Mouse (Mus musculus) frontal cortex, postnatal 25 days (tissue): Measurements from ENCODE around the gene Robo2.

Source experiments
- DNase-seq, 2 experiments: peaks; one replicate each; pipeline ENCODE4 v3.0.0; 2022; ENCODE audit warnings: low spot score in 2 of 2

Robo2 gene

DNA sequence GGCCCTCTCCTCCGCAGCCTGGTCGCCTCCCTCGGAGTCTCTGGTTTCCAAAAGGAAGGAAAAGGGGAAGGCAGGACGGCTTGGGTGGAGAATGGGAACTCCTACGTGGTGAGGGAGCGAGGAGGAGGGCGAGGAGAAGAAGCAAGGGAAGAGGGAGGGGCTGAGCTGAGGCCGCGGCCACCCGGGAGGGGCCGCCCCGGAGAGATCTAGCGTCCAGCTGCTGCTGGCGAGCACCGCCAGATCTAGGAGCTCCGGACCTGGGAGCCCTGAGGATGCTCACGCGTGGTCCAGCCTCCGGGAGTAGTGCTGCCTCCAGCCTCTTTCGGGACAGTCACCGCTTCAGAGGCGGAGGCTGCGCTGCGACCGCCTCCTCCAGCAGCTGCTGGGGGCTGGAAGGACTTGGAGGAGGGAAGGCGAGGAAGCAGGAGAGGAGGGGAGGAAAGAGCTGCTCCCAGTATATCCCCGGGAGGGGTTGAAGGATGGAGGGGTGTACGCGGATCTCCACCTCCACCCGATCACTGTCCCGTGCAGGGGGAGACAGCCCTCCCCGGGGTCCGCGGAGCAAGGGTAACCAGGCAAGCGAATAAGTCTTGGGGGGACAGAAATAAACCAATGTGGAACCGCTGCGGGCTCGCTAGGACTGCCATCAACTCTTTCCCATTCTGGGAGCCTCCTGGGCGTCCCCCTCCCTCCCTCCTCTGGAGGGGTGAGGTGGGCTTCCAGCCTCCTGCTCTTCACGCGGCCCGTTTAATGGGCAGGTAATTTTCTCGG lies at the start of gene Robo2:
Gene Robo2 (minus strand): TSS at position 345 of the 771 bp plus-strand sequence.
- DNase-seq: peak; percentile 41 to 48

DNA sequence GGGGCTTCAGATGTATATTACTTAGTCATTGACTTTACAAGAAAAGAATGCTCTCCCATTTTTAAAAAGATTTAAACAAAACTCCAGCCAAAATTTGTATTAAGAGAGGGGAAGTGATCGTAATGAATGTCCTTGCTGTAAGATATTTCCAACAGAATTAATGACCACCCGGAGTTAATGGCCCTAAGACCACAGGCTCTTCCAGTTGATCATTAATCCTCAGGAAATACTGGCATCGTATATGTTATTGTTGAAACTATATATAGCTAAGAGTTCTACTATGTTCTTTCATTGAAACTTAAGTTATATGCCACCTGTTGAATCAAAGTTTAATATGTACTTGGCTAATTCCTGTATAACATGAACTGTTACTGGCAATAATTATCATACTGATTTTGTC lies 46.5 kb upstream of the Robo2 start:
- DNase-seq: no peak

DNA sequence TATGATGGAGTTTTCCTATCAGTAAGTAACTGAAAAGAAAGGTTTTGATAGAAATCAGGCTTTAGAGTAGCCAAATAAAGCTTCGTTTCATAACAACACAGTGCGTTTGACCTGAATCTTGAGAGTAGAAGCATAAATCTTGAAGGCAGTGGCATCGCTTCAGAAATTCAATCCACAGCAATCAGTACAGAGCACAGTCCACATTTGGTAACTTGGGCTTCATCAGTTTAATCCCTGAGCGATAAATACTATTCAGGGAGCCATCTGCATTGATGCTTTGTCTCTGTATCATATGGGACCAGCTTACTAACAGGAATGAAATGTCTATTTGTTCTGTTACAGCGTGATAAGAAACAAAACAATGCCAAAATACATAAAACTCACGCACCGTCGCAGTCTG lies 46.1 kb upstream of the Robo2 start:
- no peak for DNase-seq

DNA sequence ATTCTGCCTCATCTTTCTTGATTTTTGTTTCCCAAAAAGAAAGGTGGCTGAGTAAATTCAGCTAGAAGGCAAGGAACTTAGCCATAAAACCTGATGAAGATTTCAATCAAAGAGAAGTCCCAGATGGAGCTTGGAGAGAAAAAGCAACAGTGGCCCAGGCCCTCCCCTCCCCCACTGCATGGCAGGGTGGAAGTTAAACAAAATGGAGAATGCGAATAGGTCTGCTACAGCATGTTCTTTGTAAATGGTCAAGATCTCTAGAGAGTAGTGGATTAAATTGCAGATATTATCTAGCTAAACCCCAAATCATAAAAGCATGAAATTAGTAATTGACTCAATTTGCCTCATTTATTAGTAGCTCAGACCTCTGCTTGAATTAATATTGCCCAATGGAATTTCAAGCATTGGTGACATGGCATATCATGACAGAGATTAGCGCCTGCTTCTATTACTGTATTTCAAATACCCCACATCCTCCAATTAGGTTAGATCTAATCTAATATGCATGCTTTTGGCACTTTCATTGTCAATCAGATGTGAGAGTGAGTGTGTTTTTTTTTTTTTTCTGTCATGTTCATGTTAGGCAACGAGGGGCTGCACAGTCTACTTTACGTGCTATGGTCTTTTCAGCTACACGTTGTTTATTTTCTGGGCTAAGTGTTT lies 45.3 kb upstream of the Robo2 start:
- DNase-seq: no peak

DNA sequence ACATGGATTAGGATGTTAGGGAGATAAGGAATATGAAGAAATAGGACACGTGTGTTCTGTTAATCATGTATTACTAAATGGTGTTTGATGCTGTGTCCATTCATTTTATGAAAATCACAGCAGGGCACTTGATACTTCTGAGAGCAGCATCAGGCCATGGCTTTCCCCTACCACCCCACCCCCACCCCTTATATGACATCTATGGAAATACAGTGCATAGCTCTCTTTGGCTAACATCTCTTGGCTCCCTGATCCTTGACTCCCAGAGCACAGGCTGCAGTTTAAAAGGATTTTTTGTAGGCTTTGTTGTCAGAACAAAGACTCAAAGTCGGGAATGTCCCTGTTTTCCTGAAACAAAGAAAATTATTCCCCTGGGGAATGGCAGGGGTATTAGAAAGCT lies 43.6 kb upstream of the Robo2 start:
- DNase-seq: no peak

DNA sequence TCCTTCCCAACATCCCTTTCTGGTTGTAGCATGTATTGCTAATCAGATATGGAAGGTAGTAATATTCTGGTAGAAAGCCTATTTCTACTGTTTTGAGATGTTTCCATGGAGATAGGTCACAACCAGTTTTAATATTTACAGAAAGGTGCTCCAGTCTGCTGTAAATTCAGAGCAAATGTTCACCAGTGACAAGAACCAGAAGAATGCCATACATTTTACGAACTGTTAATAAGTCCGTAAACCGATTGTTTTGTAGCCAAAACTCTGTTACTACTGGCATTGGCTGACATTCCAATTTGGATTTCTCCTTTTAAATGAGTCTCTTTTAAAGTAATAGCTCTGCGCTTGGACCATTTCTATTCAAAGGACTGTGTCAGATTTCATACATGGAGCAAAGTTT lies 36.4 kb upstream of the Robo2 start:
- no peak for DNase-seq

DNA sequence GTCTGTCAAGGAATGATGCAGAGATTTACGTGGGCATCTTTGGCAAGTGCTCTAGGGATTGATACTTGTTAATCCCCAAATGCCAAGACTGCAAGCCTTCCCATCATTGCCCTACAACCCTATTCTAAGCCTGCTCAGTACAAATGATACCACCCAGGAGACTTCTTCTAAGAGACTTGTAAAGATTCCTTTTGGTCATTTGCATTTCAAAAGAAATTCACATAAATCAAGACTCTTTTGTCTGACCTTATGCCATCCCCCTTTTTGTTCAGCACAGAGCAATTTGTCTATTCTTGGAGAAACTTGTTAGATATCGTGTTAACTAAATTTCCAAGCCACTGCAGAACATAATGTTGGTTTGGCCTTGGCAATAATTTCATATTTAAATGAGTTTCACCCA lies 15.4 kb upstream of the Robo2 start:
- no peak for DNase-seq

DNA sequence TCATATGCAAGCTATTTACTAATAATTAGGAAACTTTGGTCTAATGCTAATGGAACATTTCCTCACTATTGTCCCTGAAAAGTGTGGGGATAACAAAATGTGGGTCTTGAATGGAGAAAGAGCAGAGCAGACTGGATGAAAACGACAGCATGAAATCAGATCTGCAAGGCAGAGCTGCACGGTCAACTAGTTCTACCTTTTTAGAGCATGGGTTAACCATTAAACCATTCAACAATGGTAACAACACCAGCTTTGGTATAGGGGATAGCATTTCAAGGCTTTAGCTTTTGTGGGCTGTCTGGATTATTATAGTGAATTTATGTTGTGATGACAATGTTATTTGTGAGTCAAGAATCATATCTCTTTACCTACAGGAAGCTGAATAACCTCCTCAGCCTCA lies 8.7 kb upstream of the Robo2 start:
- DNase-seq: no peak

DNA sequence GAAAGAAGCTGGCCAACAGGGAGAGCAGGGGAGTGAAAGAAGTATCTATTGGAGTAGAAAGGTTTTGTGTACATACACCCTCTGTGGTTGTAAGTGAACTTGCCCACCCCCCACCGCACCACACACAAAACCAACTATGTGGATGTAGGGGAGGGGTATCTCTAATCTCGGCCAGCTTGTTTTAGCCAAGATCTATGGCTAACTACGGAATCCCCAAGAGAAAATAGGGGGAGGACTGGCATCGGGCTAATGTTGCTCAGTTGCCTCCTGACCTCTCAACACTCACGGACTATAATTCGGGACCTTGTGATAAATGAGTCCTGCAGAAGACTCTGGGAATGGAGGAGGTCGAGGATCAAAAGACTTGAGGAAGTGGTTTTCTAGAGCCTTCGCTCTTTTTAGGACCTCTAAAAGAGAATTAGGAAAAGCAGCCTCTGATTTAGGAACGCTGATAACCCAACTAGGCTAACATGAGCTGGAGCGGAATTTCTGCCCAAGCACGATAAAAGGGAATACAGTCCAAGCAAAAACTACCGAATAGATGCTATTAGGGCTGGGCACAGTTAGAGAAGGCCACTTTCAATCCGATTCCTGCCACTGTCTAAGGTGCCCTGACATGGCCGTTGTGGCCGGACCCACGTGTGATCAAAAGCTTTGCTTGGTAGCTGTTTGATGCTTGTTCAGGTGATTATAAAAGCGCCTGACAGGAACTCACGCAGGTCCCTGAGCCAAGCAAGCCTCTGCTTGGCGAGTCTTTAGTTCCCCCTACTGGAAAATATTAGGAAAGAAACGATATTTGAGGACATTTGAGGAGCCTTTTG lies 1.1 kb upstream of the Robo2 start:
- DNase-seq: peak; percentile 27 to 41

DNA sequence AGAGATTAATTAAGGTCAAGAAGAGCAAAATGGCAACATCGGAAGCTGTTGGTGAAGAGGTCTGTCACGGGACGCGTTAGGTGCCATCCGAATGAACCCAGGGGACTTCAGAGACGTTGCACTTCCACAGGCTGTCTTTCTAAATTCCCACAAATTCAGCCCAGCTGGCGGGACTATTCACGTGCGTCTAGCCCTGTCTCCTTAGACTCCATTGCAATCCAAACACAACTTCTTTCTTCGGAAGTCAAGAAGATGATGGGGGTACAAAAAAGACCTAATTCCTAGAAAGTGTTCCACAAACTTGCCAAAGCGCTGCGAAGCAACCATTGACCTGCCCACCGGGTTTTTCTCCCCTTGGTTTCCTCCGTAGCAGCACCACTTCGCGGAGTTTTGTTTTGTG lies 604 bp downstream of the Robo2 start:
- no peak for DNase-seq

DNA sequence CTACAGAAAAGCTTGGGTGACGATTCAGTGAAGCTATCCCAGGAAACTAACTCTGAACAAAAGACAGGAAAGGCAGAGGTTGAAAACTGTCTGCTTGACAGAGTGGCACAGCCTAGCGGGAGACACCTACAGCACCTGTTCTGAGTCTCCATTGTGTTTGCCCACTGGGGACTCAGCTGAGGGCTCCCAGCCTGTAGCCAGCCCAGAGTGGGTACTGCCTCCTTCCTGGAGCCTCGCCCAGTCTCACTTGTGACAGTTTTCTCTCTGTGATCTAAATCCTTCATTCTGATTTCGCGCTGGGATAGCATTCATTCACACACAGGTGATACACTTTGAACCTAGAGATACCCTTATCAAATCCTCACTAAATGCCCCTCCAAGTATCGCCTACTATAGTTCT lies 1.5 kb downstream of the Robo2 start:
- DNase-seq: peak in 1 of 2 experiments; percentile 19

DNA sequence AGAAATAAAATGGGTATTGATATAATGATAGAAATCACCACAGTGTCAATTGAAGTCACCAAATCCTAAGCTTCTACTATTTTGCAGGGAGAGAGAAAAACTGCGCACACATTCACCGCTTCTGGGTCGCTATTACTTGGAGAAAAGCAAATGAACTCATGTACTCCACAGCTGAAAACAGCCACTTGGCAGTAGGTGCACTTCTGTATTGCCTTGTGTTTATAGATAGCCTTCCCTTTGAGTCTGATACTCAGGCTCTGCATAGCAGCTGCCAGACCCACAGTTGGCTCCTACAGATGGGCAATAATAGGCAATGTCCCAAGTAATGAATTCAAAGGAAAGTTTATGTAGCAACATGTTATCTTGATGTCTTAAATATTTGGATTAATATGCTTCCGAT lies 2.1 kb downstream of the Robo2 start:
- no peak for DNase-seq

DNA sequence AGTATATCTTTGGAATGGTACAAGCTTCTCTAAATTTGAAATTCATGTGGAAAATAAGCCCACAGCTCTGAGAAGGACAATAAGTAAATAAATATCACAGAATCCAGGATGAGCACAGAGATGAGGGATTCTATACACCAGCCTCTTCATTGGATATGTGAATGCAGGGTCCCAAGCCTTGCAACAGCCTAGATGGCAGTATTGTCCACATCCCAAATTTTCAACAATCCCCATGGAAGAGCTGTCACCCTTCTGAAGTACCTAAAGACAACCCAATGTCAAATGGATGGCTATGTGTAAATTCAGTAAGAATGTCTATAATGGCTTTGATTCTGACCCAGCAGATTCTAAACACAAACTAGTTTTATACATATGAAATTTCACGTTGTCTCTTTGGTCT lies 3.1 kb downstream of the Robo2 start:
- DNase-seq: no peak

DNA sequence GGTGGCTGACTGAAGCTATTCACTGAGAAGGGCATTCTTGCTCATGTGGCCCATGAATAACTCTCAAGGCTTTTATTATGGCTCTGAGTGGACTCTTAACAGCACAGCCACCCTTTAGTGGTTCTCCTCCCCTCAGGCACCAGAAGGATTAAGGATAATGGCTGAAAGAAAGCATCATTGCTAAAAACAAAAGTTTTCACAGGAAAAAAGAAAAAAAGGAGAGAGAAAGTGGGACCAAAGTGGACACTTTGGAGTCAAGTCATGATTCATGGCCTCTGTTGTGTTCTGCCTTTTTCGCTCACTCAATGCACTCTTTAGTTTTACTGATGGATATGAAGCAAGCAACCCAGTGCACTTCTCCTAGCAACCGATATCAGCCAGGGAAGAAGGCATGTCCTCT lies 14.3 kb downstream of the Robo2 start:
- DNase-seq: no peak

DNA sequence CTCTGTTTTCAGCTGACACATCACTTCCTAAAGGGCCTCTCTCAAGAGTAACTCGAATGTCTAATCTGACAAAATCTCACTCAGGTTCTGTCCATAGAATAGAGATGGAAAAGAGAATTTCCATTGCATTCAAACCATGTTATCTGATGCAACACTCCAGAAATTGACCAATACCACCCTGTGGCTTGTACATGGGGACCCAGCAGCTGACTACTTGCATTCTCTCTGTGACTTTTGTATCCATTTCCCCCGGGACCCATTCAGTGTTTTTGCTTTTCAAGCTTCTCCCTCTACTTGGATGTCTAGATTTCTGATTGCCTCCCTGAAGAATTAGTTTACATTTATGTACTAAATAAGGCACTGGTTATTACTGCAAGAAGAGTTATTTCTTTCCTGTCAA lies 15.9 kb downstream of the Robo2 start:
- DNase-seq: no peak

DNA sequence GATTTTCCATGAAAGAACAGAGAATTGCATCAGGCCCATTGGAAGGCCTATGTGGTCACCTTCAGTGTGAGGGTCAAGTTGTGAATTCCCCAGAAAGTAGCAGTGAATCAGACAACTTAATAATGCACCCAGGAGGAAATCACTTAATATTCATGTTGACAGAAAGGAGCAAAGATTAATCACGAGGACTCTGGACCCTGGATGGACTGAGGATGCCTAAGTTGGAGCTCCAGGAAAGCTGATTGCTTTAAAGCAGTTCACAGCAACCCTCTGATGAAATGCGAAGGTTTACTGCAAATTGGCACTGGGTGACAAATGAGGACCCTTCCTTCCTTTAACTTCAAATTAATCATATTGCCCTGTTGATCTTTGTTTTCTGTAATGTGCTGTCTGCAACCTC lies 32.2 kb downstream of the Robo2 start:
- DNase-seq: no peak

DNA sequence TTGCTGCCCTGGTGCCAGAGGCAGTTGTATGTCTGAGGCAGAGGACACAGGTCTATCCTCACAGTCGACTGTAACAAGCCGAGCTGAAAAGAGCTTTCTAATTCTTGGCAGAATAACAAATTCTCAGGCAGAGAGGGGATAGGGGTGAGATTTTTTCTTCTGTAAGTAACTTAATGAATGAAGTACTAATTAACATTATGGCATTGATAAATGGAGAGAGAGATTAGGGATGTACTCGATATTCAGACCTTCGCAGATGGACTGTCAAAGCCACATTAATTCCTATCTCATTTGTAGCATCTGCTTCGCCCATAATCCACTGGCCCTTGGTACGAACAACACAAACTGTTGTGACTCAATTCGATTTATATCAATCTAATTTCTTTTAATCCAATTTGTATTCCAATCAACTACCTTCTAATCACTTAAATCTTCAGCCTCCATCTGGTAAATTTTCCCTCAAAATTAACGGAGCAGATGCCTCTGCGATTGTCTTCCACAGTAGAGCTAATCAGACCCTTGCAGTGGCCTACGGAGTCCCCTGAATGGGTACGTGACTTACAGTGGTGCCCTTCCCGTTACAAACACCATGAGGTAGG lies 36.2 kb downstream of the Robo2 start:
- DNase-seq: no peak

DNA sequence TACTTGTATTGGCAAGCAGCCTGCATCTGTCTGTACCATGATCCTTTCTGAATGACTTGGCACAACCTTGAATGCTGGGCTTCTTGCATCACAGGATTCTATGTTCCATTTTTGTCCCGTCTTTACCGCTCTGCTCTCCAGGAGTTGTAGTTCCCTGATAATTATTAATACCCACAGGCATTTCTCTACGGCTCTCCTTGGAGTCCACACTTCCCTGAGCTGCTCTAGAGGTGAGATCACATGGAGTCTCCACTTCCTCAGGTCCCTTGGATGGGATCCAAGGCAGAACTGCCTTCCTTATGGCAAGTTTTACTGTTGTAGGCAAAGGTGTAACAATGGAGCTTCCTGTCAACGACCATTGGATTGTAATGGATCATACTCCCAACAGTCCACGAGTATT lies 37.1 kb downstream of the Robo2 start:
- DNase-seq: no peak

DNA sequence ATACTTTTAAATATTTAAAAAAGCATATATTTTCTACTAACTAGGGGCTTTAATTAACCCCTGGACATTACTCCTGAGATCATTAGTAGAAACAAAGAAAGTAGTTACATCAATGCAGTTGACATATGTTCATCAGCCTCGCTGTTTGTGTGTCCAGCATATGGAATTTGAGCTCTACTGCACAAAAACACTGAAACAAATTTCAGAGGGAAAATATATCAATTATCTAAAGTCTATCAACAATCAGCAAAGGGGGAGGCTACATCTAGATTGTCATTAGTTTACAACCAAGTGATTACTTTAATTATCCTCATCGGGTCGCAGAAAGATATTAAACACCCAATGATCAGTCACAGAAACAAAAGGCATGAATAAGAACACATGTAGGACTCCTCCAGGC lies 38.2 kb downstream of the Robo2 start:
- no peak for DNase-seq

DNA sequence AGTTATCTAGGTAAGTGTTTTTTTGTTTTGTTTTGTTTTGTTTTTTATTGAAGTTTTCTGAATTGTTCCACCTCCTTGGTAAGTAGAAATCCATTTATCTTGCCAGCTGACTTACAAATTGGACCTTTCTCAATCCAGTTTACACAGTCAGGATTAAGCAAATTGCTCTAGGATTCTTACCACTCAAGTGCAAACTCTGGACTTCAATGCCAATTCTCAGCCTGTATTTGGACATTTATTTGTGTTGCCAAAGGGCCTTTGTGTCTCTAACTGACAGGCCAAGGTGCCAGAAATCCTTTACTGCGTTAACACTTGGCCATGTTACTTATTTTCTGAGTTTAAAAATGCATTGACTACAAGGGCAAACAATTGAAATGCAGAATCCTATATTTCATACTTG lies 38.7 kb downstream of the Robo2 start:
- no peak for DNase-seq

DNA sequence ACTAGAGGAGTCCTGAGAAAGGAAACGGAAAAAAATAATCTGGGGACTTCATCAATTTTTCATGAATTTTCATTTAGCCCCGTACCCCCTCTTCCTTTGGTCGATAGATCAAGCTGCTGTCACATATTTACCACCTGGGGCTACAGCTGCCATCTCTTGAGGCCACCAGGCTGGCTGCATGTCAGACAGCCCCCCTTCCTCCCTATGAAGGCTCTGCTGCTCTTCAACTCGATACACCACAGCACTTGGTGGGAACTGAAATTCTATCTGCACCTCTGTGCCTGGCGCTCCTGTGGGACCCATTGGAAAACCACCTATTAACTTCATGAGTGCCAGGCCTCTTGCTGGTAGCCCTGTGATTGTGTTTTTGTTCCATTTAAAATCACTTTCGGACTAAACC lies 63.2 kb downstream of the Robo2 start:
- DNase-seq: no peak

DNA sequence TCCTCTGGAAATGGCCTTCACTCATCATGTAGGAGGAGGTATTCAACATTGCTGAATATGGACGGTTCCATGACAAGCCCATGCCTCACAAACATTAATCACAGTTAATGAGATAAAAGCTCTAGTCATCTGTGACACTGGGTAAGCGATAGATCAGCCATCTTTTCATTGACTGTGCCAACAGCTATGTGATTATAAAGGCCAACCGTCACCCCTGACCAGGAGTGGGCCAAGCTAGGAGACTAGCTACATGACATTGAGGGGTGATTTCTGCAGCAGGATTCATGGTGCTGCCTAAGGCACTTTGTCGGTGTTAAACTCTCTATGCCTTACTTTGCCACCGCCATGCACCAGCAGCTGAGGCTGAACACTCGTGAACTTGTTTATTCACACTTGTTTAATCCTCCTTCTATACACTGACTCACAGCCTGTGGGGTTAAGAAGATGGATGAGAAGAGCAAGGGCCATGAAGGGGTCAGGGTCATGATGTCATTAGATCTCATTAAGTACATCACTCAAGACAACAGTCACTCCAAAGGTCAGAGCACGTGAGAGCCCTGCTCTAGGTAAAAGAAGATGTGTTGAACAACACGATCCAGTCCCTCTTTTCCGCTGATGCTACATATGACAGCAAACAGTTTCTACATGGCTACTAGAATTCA lies 72.5 kb downstream of the Robo2 start:
- no peak for DNase-seq
